Mouse (Mus musculus): ENCODE results near the gene Plekhg6. TPM values are rescaled to one million over a fixed set of nuclear protein-coding genes. Genes with fewer than 3 reads are reported as not detected.

Plekhg6 gene
- total RNA-seq, 1 experiment from 2014 or later = not detected

- peak; percentile 26 for ATAC-seq (replicated peaks; ENCODE audit: low read depth, poor library complexity, severe bottlenecking)
These were observed 46.2 kb downstream of the Plekhg6 start for GRCm38 (mm10) chr6:125334356-125334755.

GRCm38 (mm10) chr6:125333112-125333899 lies 47.3 kb downstream of the Plekhg6 start:
- peak; percentile 69 for ATAC-seq (replicated peaks; ENCODE audit: low read depth, poor library complexity, severe bottlenecking)

- peak; percentile 72 for ATAC-seq (replicated peaks; ENCODE audit: low read depth, poor library complexity, severe bottlenecking)
These were observed 49.8 kb downstream of the Plekhg6 start for GRCm38 (mm10) chr6:125330626-125331326.

GRCm38 (mm10) chr6:125328243-125328642 lies 52.4 kb downstream of the Plekhg6 start:
- ATAC-seq (replicated peaks; ENCODE audit: low read depth, poor library complexity, severe bottlenecking) = 0 out of 2 replicates have a peak, but pooled peaks have one; percentile 35

GRCm38 (mm10) chr6:125325337-125325736 lies 55.3 kb downstream of the Plekhg6 start:
- no peak for ATAC-seq (replicated peaks; ENCODE audit: low read depth, poor library complexity, severe bottlenecking)

GRCm38 (mm10) chr6:125323547-125323946 lies 57.0 kb downstream of the Plekhg6 start:
- no peak for ATAC-seq (replicated peaks; ENCODE audit: low read depth, poor library complexity, severe bottlenecking)

DNA sequence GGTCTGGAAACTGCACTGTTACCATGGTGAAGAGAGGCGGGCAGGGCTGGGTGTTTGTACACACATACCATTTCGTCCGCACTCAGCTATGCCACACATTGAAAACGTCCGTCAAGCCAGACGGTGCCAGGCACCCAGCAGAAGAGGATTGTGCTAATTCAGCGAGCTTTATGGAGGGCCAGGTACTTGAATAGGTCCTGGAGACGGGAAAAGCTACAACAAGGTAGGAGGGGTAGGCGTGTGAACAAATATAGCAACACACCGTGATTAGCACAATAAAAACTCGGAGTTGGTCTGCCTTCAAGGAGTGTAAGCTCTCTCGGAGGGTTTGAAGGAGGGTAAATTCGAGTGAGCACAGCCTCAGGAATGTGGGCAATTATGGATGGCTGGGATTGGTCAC lies 57.8 kb downstream of the Plekhg6 start:
- ATAC-seq (replicated peaks; ENCODE audit: low read depth, poor library complexity, severe bottlenecking) = no peak

DNA sequence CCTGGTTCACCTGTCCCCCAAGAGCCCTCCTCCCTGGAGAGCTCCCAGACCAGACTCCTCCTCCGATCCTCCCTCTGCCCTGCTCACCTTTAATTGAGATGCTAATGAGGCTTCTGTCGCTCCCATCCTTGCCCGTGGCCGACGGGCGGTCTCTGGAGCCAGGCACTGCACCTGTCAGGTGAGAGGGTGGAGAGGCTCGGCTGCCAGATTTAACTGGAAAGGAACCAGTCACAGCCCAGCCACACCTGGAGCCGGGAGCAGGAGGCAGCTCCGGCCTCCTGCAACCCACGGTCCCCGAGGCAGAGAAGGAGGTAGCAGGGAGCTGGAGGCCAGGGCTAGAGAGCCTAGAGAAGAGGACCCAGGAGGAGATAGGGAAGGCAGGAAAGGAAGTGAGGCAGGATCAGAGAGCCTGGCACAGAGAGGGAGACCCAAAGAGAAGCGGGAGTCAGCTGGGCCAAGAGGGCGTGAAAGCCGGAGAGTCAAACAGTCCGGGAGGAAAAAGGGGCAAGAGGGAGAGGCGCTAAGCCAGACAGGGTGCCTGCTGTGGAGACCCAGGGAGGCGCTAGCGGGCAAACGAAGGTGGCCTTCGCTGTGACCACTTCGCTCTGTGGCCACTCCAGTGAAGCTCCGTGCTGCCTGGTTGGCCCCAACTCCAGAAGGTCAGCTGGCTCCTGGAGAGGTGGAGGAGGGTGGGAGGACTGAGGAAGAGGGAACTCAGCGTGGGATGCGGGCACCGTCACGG lies 59.3 kb downstream of the Plekhg6 start:
- ATAC-seq (replicated peaks; ENCODE audit: low read depth, poor library complexity, severe bottlenecking) = peak; percentile 11; the same call in 1 of the 2 replicates

DNA sequence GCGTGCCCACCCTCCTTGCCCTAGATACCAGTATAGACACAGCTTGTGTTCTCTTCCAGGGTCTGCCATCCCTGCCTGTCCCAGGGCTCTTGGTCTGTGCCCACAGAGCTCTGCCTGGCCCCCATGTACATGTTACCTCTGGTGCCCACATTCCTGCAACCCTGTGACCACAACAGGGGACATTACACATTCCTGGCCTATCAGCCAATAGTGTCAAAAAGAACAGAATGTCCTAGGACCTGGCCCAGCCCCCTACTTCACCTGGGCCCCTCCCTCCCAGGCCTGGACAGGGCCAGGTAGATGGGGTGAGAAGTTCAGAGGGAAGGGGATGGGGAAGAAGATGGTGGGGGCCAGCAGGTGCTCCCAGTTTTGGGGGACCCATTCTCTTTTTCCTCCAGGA lies 60.3 kb downstream of the Plekhg6 start, which contains the start of gene Scnn1a:
Gene Scnn1a (plus strand): TSS at position 337 of the 400 bp plus-strand sequence.
- ATAC-seq (replicated peaks; ENCODE audit: low read depth, poor library complexity, severe bottlenecking) = no peak

- no peak for ATAC-seq (replicated peaks; ENCODE audit: low read depth, poor library complexity, severe bottlenecking)
These were observed 60.7 kb downstream of the Plekhg6 start for GRCm38 (mm10) chr6:125319919-125320296.

- ATAC-seq (replicated peaks; ENCODE audit: low read depth, poor library complexity, severe bottlenecking) = no peak
These were observed 61.3 kb downstream of the Plekhg6 start for GRCm38 (mm10) chr6:125318981-125319918.

GRCm38 (mm10) chr6:125317077-125317476 lies 63.5 kb downstream of the Plekhg6 start:
- no peak for ATAC-seq (replicated peaks; ENCODE audit: low read depth, poor library complexity, severe bottlenecking)

DNA sequence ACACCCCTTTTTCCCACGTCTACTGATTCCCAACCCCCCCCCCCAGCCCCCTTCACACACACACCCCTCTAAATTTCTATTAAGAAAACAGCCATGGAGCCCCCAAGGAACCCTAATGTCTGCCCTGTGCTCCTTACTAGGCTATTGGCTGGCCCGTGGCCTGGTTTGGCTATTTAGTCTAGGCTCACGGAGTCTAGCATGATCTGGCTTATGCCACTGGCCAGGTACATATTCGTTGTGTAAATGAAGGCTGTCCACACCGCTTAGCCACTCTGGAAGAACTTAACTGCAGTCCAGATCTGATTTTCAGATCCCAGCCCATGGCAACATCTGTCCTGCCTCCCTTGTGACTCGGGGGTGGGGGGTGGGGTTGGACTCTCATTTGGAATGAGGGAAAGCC lies 65.8 kb downstream of the Plekhg6 start:
- ATAC-seq (replicated peaks; ENCODE audit: low read depth, poor library complexity, severe bottlenecking) = no peak

DNA sequence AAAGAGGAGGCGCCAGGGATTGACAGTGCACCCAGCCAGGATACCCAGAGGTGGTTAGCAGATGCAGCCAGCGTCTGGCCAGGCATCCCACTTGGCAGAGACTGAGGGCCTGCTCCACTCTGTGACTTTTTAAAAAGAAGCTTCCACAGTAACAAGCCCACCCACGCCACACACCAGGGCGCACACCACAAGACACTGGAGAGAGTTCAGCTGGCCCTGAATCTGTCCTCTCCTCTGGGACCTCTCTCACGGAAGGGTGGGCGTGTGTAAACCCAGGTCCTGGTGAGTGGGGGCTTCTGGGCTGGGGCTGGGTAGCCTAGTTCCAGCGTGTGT lies 66.4 kb downstream of the Plekhg6 start:
- ATAC-seq (replicated peaks; ENCODE audit: low read depth, poor library complexity, severe bottlenecking) = no peak

- ATAC-seq (replicated peaks; ENCODE audit: low read depth, poor library complexity, severe bottlenecking) = peak; percentile 85
These were observed 66.9 kb downstream of the Plekhg6 start, which contains the start of gene Ltbr for GRCm38 (mm10) chr6:125313546-125314230. Gene Ltbr, minus strand, starts transcription at chr6:125313885.

Measured in common myeloid progenitor, adult 5-6 weeks (primary cell).